Mouse (Mus musculus) kidney, postnatal 0 days (tissue): ENCODE measurements at regions not wholly inside any gene's neighbourhood (a gene's known extent, or its start where the extent isn't known, plus 50 kb on each side); places are given as distances from the start of the nearest gene placed in this dataset.

Source experiments
- ATAC-seq: fragments of 200-750 bp; cut with Nextera tagmentation; replicated peaks from 2 replicates; pipeline ENCODE4 v1.8.0; 2017; ENCODE audit warnings: low read depth, moderate number of reproducible peaks, moderate TSS enrichment, moderate library complexity; ENCODE audit not compliant: low FRiP score
- DNase-seq: peaks from one replicate; pipeline ENCODE4 v3.0.0-alpha.2; 2016; ENCODE audit warnings: low spot score
- H3K27ac ChIP-seq: fragments of 300-500 bp; sonication (generic); 2 replicates; pipeline ENCODE4 v1.5.1; 2014; ENCODE audit warnings: mild to moderate bottlenecking
- H3K27me3 ChIP-seq: fragments of 300-500 bp; sonication (generic); 2 replicates; pipeline ENCODE4 v1.6.1; 2014; ENCODE audit warnings: low read length, mixed read lengths; ENCODE audit not compliant: insufficient read depth
- H3K36me3 ChIP-seq: fragments of 300-500 bp; sonication (generic); 2 replicates; pipeline ENCODE4 v1.6.1; 2014; ENCODE audit warnings: low read length, mixed read lengths; ENCODE audit not compliant: insufficient read depth
- H3K4me1 ChIP-seq: fragments of 300-500 bp; sonication (generic); replicated peaks from 2 replicates; pipeline ENCODE4 v1.6.1; 2014; ENCODE audit warnings: antibody characterized with exemption, low read length, mixed read lengths; ENCODE audit not compliant: insufficient read depth
- H3K4me2 ChIP-seq: fragments of 300-500 bp; sonication (generic); 2 replicates; pipeline ENCODE4 v1.6.1; 2014; ENCODE audit warnings: mild to moderate bottlenecking, low read length, moderate library complexity, mixed read lengths
- H3K4me3 ChIP-seq: fragments of 300-500 bp; sonication (generic); replicated peaks from 2 replicates; pipeline ENCODE4 v1.5.1; 2014; ENCODE audit warnings: low read depth, low read length
- H3K9ac ChIP-seq: fragments of 300-500 bp; sonication (generic); 2 replicates; pipeline ENCODE4 v1.6.1; 2014; ENCODE audit warnings: low read depth, low read length
- H3K9me3 ChIP-seq: fragments of 300-500 bp; sonication (generic); replicated peaks from 2 replicates; pipeline ENCODE4 v1.6.1; 2016; ENCODE audit warnings: low read length, inconsistent platforms, mixed read lengths
- CTCF ChIP-seq: IDR thresholded peaks from 2 replicates; pipeline ENCODE4 v1.5.1; 2016; ENCODE audit warnings: antibody characterized with exemption, low read depth, mild to moderate bottlenecking, moderate library complexity
- WGBS: fragments of 180-500 bp; shearing (Covaris S2); extraction: QIAGEN DNeasy Blood & Tissue Kit; methylation state at CpG from one replicate; pipeline ENCODE4 v1.1.7; 2014; 5-methylcytosine and 5-hydroxymethylcytosine counted together

GRCm38 (mm10) chr3:34559841-34560703, 90.1 kb upstream of the Sox2 start:
- no peak overlapping the region for H3K4me3 ChIP-seq
- H3K9ac ChIP-seq: no peak overlapping the region
- H3K27me3 ChIP-seq: no peaks in the 10 kb centered on the region
- no peak overlapping the region for H3K27ac ChIP-seq
- no peaks in the 10 kb centered on the region for H3K36me3 ChIP-seq
- DNase-seq (no peak), ATAC-seq (no peak)
- no peak overlapping the region for H3K4me2 ChIP-seq
- 64% methylated on average over 13 of the region's 13 CpGs for WGBS
- no peaks in the 10 kb centered on the region for H3K9me3 ChIP-seq
- TF ChIP-seq CTCF: no peak
- no peaks in the 10 kb centered on the region for H3K4me1 ChIP-seq

GRCm38 (mm10) chr3:34558821-34559520, 91.2 kb upstream of the Sox2 start:
- no peak for ATAC-seq
- Histone ChIP-seq H3K4me3 (no peak overlapping the region), H3K4me2 (no peak overlapping the region), H3K27me3 (no peaks in the 10 kb centered on the region), H3K9ac (no peak overlapping the region), H3K4me1 (no peaks in the 10 kb centered on the region), H3K27ac (no peak overlapping the region), H3K36me3 (no peaks in the 10 kb centered on the region), H3K9me3 (no peaks in the 10 kb centered on the region)
- no peak for TF ChIP-seq CTCF
- no peak for DNase-seq
- 54% methylated on average over 10 of the region's 10 CpGs for WGBS

GRCm38 (mm10) chr3:34552542-34553208, 97.5 kb upstream of the Sox2 start:
- no peak overlapping the region for H3K4me2 ChIP-seq
- DNase-seq: no peak

GRCm38 (mm10) chr3:34551069-34551468, 99.1 kb upstream of the Sox2 start:
- ATAC-seq (no peak), DNase-seq (no peak)
- H3K4me1 ChIP-seq: no peaks in the 10 kb centered on the region
- H3K4me3 ChIP-seq: no peak overlapping the region
- 57% methylated on average over 3 of the region's 3 CpGs for WGBS
- H3K9me3 ChIP-seq: no peaks in the 10 kb centered on the region
- no peak overlapping the region for H3K27ac ChIP-seq
- no peaks in the 10 kb centered on the region for H3K36me3 ChIP-seq
- H3K4me2 ChIP-seq: no peak overlapping the region
- H3K27me3 ChIP-seq: no peaks in the 10 kb centered on the region
- no peak overlapping the region for H3K9ac ChIP-seq
- TF ChIP-seq CTCF: no peak

More at GRCm38 (mm10) chr3:34552542-34553208, 97.5 kb upstream of the Sox2 start:
- Histone ChIP-seq H3K9me3 (no peaks in the 10 kb centered on the region), H3K9ac (no peak overlapping the region), H3K27me3 (no peaks in the 10 kb centered on the region), H3K27ac (no peak overlapping the region), H3K36me3 (no peaks in the 10 kb centered on the region), H3K4me3 (no peak overlapping the region), H3K4me1 (no peaks in the 10 kb centered on the region)
- WGBS: 68% methylated on average over 17 of the region's 17 CpGs
- no peak for TF ChIP-seq CTCF
- ATAC-seq: no peak

- H3K4me2 ChIP-seq: no peak overlapping the region
- H3K4me1 ChIP-seq: no peaks in the 10 kb centered on the region
- ATAC-seq (no peak), DNase-seq (no peak)
- no peak overlapping the region for H3K27ac ChIP-seq
- 83% methylated on average over 12 of the region's 12 CpGs for WGBS
- no peak for TF ChIP-seq CTCF
- H3K4me3 ChIP-seq: no peak overlapping the region
- no peak overlapping the region for H3K9ac ChIP-seq
- H3K36me3 ChIP-seq: no peaks in the 10 kb centered on the region
- H3K9me3 ChIP-seq: no peaks in the 10 kb centered on the region
- no peaks in the 10 kb centered on the region for H3K27me3 ChIP-seq
Measured at GRCm38 (mm10) chr3:34550189-34550588, 100.0 kb upstream of the Sox2 start.

- H3K9ac ChIP-seq: no peak overlapping the region
- H3K4me1 ChIP-seq: no peaks in the 10 kb centered on the region
- H3K27ac ChIP-seq: no peak overlapping the region
- H3K9me3 ChIP-seq: no peaks in the 10 kb centered on the region
- H3K27me3 ChIP-seq: no peaks in the 10 kb centered on the region
- WGBS: 61% methylated on average over 3 of the region's 3 CpGs
- DNase-seq (no peak), ATAC-seq (no peak)
- no peak overlapping the region for H3K4me2 ChIP-seq
- TF ChIP-seq CTCF: no peak
- no peak overlapping the region for H3K4me3 ChIP-seq
- no peaks in the 10 kb centered on the region for H3K36me3 ChIP-seq
Measured at GRCm38 (mm10) chr3:34532451-34532850, 117.8 kb upstream of the Sox2 start.
